Mouse (Mus musculus): ENCODE results near the gene Galc.

GRCm38 (mm10) chr12:98214191-98214590, 45.1 kb downstream of the Galc start:
- TF ChIP-seq CTCF (IDR thresholded peaks at IDR 0.05) (no peak), POLR2A (IDR thresholded peaks at IDR 0.05; ENCODE audit: insufficient read depth, low read depth, low read length) (no peak), EP300 (IDR thresholded peaks at IDR 0.05; ENCODE audit: insufficient read depth, low read depth, low read length) (no peak)

All from heart, adult 2 months (tissue).